Mouse (Mus musculus) embryonic facial prominence, embryonic 13.5 days (tissue): ENCODE data around the gene Sap25. TPM values are rescaled to one million over a fixed set of nuclear protein-coding genes. Genes with fewer than 3 reads are reported as not detected.

Experiments used
- ATAC-seq: fragments of 200-750 bp; cut with Nextera tagmentation; 2 replicates; pipeline ENCODE4 v1.8.0; 2017; ENCODE audit warnings: low read depth; ENCODE audit not compliant: insufficient number of reproducible peaks, insufficient read depth, low FRiP score, low TSS enrichment
- H3K27ac ChIP-seq: fragments of 300-500 bp; sonication (generic); 2 replicates; pipeline ENCODE4 v1.5.1; 2015; ENCODE audit warnings: moderate library complexity, mild to moderate bottlenecking, inconsistent platforms
- H3K27me3 ChIP-seq: fragments of 300-500 bp; sonication (generic); 2 replicates; pipeline ENCODE4 v1.6.1; 2015; ENCODE audit warnings: mild to moderate bottlenecking, inconsistent platforms
- H3K36me3 ChIP-seq: fragments of 300-500 bp; sonication (generic); 2 replicates; pipeline ENCODE4 v1.6.1; 2015; ENCODE audit warnings: mild to moderate bottlenecking, inconsistent platforms
- H3K4me1 ChIP-seq: fragments of 300-500 bp; sonication (generic); 2 replicates; pipeline ENCODE4 v1.6.1; 2015; ENCODE audit warnings: inconsistent platforms
- H3K4me2 ChIP-seq: fragments of 300-500 bp; sonication (generic); 2 replicates; pipeline ENCODE4 v1.6.1; 2015; ENCODE audit warnings: moderate library complexity, mild to moderate bottlenecking, inconsistent platforms
- H3K4me3 ChIP-seq: fragments of 300-500 bp; sonication (generic); 2 replicates; pipeline ENCODE4 v1.5.1; 2015; ENCODE audit warnings: mild to moderate bottlenecking, inconsistent platforms
- H3K9ac ChIP-seq: fragments of 300-500 bp; sonication (generic); 2 replicates; pipeline ENCODE4 v1.6.1; 2015; ENCODE audit warnings: mild to moderate bottlenecking, inconsistent platforms
- H3K9me3 ChIP-seq: fragments of 300-500 bp; sonication (generic); 2 replicates; pipeline ENCODE4 v1.6.1; 2016; ENCODE audit warnings: inconsistent platforms
- WGBS: fragments of 180-500 bp; shearing (Covaris S2); methylation state at CpG from one replicate; pipeline ENCODE4 v1.1.7; 2015; ENCODE audit warnings: mixed read lengths; 5-methylcytosine and 5-hydroxymethylcytosine counted together
- polyA plus RNA-seq: library from polyadenylated mRNA; unstranded; fragments of >200 nt; fragmentation: Nextera tagmentation; extraction: Ambion mirVana; gene quantifications from 2 replicates; pipeline ENCODE4 v1.2.1, GENCODE M21; 2015

Gene Sap25
- polyA plus RNA-seq, 1 experiment from 2014 or later, result 7.0 TPM

DNA sequence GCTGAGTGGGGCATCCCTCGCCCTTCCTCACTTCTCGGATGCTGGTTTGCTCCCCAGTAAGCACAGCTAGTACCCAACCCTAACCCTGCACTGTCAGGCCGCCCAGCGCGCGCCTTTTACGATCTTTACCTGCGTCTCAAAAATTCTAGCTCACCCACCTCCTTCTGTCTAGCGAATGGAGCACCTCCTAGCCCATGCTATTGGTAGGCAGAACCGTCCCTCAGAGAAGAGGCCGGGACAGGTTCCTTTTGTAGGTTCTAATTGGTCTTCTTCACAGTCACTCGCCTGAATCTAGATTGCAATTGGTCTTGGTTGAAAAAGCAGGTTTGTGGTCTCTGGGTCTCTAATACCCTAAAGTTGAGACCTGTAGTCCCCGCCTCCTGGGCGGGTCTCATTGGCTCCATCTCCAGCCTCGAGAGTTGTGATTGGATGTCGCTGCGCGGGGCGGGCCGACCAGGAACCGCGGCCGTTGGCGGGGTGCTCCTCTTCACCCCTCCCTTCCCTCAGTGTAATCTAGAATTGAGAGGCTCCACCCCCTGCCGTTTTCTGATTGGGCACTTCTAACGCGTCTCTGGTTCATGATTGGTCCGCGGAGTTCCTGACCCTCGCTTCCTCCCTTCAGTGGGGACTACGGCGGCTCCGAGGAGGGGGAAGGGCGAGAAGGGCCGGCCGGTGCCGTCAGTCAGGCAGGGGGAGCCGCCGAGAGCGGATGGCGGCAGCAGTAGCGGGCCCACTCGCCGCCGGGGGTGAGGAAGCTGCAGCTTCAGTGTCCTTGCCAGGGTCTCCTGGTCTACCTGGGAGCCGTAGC is 12.4 kb upstream of the Sap25 start, which contains the start of the genes Fbxo24, Lrch4 and Gm20605:
TSS of gene Fbxo24 (minus strand) at position 505 of the 808 bp plus-strand sequence.
TSS of gene Lrch4 (plus strand) at position 624 of the 808 bp plus-strand sequence.
TSS of gene Gm20605 (plus strand) at position 678 of the 808 bp plus-strand sequence.
- peaks cover 47% of the 10 kb centered on the region for H3K4me1 ChIP-seq
- WGBS, result under 1% methylated on average over 46 of the region's 46 CpGs

DNA sequence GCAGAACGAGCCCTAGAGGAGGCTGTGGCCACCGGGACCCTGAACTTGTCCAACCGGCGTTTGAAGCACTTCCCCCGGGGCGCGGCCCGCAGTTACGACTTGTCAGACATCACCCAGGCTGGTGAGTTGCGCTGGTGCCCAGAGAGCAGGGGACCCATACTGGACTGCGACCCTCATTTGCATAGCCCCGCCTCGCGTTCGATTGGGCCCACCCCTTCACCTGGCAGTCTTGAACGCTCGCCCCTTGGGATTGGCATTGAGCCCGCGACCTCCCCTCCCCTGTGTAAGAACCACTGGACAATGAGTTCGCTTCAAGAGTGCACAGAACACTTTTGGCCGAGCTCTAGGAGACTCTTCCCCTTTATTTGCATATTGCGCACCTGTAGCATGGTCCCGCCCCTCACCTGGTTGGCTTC is 11.8 kb upstream of the Sap25 start:
- Histone ChIP-seq H3K36me3 (peaks cover 16% of the 10 kb centered on the region), H3K27ac (peak overlapping the region; percentile 90), H3K27me3 (no peaks in the 10 kb centered on the region), H3K9ac (peak overlapping the region; percentile 90), H3K4me3 (peak overlapping the region; percentile 94), H3K4me2 (peak overlapping the region; percentile 89), H3K4me1 (peaks cover 50% of the 10 kb centered on the region), H3K9me3 (no peaks in the 10 kb centered on the region)
- no peak for ATAC-seq
- under 1% methylated on average over 23 of the region's 23 CpGs for WGBS

More for the DNA sequence above, 12.4 kb upstream of the Sap25 start, which contains the start of the genes Fbxo24, Lrch4 and Gm20605:
- Histone ChIP-seq H3K4me2 (peak within 1 kb of the TSS; percentile 89), H3K9ac (peak within 1 kb of the TSS; percentile 90), H3K9me3 (no peaks in the 10 kb centered on the region), H3K27ac (peak within 1 kb of the TSS; percentile 90), H3K27me3 (no peaks in the 10 kb centered on the region), H3K4me3 (peak within 1 kb of the TSS; percentile 94), H3K36me3 (peaks cover 10% of the 10 kb centered on the region)
- ATAC-seq, result peak; percentile 97

DNA sequence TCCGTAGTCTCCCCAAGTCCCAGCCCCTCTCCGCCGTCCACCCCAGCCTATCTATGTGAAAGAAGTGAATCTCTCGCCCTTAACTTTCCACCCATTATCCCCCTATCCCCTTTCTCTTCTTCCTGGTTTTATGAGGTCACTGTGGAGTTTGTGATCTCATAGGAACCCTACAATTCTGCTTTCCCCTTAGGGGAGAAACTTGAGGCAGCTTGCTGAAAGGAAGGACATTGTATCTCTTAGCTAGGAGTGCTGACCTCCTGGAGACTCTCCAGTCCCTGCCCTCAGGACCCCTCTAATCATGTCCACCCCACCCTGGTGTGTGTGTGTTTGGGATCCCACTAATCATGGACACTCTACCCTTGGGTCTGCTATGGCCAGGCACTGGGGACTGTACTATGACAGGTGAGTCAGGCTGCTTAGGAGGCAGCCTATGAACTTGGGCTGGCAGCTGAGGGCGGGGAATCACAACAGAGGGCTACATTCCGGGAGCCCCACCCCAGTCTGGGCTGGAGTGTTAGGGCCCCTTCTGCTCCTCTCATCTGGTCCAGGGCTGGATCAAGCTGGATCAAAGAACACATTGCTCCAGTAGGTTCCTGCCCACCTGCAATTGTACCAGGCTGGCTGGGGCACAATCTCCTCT is 11.1 kb upstream of the Sap25 start:
- Histone ChIP-seq H3K4me1 (peaks cover 50% of the 10 kb centered on the region), H3K36me3 (peaks cover 19% of the 10 kb centered on the region), H3K27ac (peak overlapping the region; percentile 90), H3K4me3 (peak overlapping the region; percentile 94), H3K27me3 (no peaks in the 10 kb centered on the region), H3K9ac (peak overlapping the region; percentile 90), H3K9me3 (no peaks in the 10 kb centered on the region), H3K4me2 (peak overlapping the region; percentile 89)
- WGBS, result 18% methylated on average over 6 of the region's 6 CpGs
- ATAC-seq, result no peak

DNA sequence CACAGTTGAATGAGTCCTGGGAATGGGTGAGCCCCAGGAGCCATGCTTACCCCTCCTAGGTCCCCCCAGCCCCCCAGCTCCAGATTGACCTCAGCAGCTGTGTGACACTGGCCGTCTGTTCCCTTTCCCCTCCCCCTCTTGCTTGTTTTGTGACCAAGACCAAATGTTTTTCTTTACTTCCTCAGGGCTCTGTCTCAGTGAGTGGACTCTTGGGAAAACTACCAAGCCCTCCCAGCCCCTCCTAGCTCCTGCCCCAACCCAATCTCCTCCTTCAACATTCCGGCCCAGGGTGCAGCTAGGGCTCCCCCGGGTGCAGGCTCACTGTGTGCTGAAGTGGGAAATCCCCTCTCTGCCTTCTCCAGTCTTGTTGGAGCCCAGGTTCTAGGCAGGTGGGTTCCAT is 10.5 kb upstream of the Sap25 start:
- Histone ChIP-seq H3K9ac (peak overlapping the region; percentile 90), H3K27ac (peak overlapping the region; percentile 90), H3K4me3 (peak overlapping the region; percentile 94), H3K36me3 (peaks cover 25% of the 10 kb centered on the region), H3K27me3 (no peaks in the 10 kb centered on the region), H3K9me3 (no peaks in the 10 kb centered on the region), H3K4me2 (peak overlapping the region; percentile 89), H3K4me1 (peaks cover 50% of the 10 kb centered on the region)
- no peak for ATAC-seq
- WGBS, result 28% methylated on average over 3 of the region's 3 CpGs

DNA sequence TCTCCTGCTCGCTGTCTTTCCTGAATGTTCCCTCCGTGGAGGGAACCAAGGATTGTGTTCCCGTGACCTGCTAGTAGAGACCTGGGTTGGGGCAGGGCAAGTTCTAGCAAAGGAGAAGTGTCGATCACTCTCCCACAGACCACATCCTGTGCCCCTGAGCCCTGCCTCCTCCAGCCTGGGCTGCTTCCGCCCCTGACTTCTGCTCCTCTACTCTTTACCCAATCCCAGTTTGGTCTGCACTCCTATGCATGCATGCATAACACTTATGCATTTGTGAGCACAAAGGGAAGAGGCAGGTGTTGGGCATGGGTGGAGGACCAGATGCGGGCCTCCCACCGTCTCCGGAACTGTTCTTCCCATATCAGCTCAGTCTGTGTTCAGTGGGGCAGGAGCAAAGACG is 10.0 kb upstream of the Sap25 start:
- peak overlapping the region; percentile 90 for H3K9ac ChIP-seq
- peak overlapping the region; percentile 94 for H3K4me3 ChIP-seq
- H3K27ac ChIP-seq, result peak overlapping the region; percentile 90
- 64% methylated on average over 9 of the region's 9 CpGs for WGBS
- H3K27me3 ChIP-seq, result no peaks in the 10 kb centered on the region
- peak overlapping the region; percentile 89 for H3K4me2 ChIP-seq
- H3K9me3 ChIP-seq, result no peaks in the 10 kb centered on the region
- H3K36me3 ChIP-seq, result peaks cover 30% of the 10 kb centered on the region
- peaks cover 50% of the 10 kb centered on the region for H3K4me1 ChIP-seq
- no peak for ATAC-seq

DNA sequence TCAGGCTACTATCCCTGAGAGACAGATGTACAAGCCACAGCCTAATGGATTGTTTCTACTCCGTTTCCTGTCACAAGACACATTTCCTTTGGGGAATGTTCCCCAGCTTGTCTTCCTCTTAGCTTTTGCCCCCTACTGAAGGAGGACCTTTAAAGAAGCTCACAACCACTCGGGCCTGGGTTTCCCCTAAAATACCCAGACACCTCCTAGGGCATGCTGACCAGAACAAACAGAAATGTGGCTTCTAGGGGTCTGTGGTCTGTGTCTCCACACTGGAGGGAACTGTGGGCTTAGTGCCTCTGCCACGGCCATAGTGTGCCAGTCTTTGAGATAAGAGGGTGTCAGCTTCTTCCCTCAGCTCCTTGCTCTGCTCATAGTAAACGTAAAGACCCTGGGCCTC is 9.5 kb upstream of the Sap25 start:
- H3K4me1 ChIP-seq, result peaks cover 50% of the 10 kb centered on the region
- WGBS, result 64% methylated on average over 4 of the region's 4 CpGs
- H3K27ac ChIP-seq, result peak overlapping the region; percentile 90
- H3K27me3 ChIP-seq, result no peaks in the 10 kb centered on the region
- no peak for ATAC-seq
- H3K9ac ChIP-seq, result peak overlapping the region; percentile 90
- no peaks in the 10 kb centered on the region for H3K9me3 ChIP-seq
- peaks cover 35% of the 10 kb centered on the region for H3K36me3 ChIP-seq
- peak overlapping the region; percentile 89 for H3K4me2 ChIP-seq
- H3K4me3 ChIP-seq, result peak overlapping the region; percentile 94

DNA sequence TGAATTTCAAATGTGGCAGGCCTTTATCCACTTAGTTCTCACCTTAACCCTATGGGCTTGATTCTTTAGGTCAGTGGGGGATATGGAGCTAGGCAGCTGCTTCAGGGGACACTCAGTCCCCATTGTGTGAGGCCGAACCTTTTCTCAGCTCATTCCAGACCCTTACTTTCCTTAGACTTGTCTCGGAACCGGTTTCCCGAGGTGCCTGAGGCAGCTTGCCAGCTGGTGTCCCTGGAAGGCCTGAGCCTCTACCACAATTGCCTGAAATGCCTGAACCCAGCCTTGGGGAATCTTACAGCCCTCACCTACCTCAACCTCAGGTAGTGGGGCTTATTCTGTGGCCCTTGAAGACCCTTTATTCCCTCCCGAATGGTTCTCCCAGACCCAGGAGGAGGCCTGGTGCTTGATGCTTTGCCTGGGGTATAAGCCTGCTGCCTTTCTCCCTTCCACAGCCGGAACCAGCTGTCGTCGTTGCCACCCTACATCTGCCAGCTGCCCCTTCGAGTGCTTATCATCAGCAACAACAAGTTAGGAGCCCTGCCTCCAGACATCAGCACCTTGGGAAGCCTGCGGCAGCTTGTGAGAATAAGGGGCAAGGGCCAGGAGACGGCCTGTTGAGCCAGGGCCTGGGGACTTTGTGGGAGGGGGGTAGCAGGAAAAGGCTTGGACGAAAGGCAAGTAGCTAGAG is 7.6 kb upstream of the Sap25 start:
- WGBS, result 69% methylated on average over 12 of the region's 12 CpGs

DNA sequence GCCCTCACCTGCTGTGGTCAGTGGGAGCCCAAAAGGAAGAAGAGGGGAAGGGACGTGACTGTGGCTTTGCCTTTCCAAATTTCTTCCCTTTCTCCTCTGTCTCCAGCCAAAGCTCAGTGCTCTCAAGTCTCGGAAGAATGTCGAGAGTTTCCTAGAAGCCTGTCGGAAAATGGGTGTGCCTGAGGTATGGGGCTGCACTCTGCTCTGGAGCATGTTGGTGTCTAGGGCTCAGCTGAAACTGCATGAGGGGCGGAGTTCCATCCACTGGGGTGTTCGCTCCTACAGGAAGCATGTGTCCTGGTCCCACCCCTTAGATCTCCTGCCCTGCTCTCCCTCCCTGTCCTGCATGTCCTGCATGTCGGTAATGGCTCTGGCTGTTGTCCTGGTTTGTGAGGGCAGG is 1.7 kb upstream of the Sap25 start:
- peaks cover 12% of the 10 kb centered on the region for H3K4me1 ChIP-seq
- 76% methylated on average over 7 of the region's 7 CpGs for WGBS
- H3K27me3 ChIP-seq, result peaks cover 14% of the 10 kb centered on the region

More for the DNA sequence above, 7.6 kb upstream of the Sap25 start:
- Histone ChIP-seq H3K4me1 (peaks cover 39% of the 10 kb centered on the region), H3K4me2 (no peak overlapping the region), H3K27me3 (no peaks in the 10 kb centered on the region), H3K9me3 (no peaks in the 10 kb centered on the region), H3K36me3 (peaks cover 54% of the 10 kb centered on the region), H3K4me3 (no peak overlapping the region), H3K27ac (no peak overlapping the region; the same call in 1 of the 2 replicates), H3K9ac (0 out of 2 replicates have a peak overlapping the region, but pooled peaks have one; percentile 27)
- no peak for ATAC-seq

DNA sequence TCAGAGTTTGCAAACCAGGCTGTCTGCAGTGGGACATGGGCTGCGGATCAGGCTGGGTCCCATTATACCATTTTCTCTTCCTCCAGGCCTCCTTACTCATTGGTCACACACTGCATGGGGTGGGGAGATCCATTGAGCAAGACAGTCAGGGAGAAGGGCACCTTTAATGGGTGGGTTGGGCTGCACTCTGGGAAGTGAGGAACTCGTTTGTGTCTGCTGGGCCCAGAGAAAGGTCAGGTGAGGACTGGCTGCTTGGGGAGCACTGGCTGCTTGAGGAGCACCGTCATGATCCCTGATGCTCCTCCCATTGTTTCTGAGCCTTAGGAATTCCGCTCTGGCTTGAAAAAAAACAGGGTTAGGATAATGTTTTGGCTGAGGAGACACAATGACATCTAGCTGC is 1.8 kb downstream of the Sap25 start:
- Histone ChIP-seq H3K36me3 (peaks cover 50% of the 10 kb centered on the region), H3K9me3 (no peaks in the 10 kb centered on the region), H3K4me1 (peaks cover 34% of the 10 kb centered on the region), H3K27ac (no peak overlapping the region), H3K9ac (no peak overlapping the region), H3K4me3 (no peak overlapping the region), H3K4me2 (no peak overlapping the region), H3K27me3 (peaks cover 34% of the 10 kb centered on the region)
- no peak for ATAC-seq
- 52% methylated on average over 4 of the region's 4 CpGs for WGBS

More for the DNA sequence above, 1.7 kb upstream of the Sap25 start:
- H3K9me3 ChIP-seq, result no peaks in the 10 kb centered on the region
- ATAC-seq, result no peak
- H3K9ac ChIP-seq, result no peak overlapping the region
- no peak overlapping the region for H3K27ac ChIP-seq
- peaks cover 81% of the 10 kb centered on the region for H3K36me3 ChIP-seq
- H3K4me2 ChIP-seq, result no peak overlapping the region
- H3K4me3 ChIP-seq, result no peak overlapping the region

DNA sequence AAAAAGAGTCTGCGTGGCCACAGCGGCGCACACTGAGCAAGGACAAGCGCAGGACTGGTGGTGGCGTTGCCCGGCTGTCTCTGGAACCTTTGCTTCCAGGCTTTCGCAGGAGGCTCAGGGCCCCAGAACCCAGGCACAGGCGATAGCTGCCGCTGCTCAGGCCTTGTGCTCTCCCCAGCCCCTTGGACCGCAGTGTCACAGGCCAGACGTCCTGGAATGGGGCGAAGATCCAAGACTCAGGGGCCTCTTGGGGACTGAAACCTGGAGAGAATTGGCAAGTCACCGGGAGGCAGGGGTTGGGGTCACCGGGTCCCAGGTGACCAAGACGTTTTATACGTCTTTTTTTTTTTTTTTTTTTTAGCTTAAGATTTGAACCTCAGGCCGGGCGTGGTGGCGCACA is 3.4 kb downstream of the Sap25 start:
- no peak overlapping the region for H3K4me2 ChIP-seq
- H3K27ac ChIP-seq, result no peak overlapping the region
- ATAC-seq, result no peak
- no peak overlapping the region for H3K4me3 ChIP-seq
- H3K27me3 ChIP-seq, result peaks cover 34% of the 10 kb centered on the region
- H3K9ac ChIP-seq, result peak overlapping the region; percentile 27; the same call in 1 of the 2 replicates
- WGBS, result 34% methylated on average over 19 of the region's 19 CpGs
- peaks cover 48% of the 10 kb centered on the region for H3K4me1 ChIP-seq
- no peaks in the 10 kb centered on the region for H3K9me3 ChIP-seq
- H3K36me3 ChIP-seq, result peaks cover 35% of the 10 kb centered on the region

DNA sequence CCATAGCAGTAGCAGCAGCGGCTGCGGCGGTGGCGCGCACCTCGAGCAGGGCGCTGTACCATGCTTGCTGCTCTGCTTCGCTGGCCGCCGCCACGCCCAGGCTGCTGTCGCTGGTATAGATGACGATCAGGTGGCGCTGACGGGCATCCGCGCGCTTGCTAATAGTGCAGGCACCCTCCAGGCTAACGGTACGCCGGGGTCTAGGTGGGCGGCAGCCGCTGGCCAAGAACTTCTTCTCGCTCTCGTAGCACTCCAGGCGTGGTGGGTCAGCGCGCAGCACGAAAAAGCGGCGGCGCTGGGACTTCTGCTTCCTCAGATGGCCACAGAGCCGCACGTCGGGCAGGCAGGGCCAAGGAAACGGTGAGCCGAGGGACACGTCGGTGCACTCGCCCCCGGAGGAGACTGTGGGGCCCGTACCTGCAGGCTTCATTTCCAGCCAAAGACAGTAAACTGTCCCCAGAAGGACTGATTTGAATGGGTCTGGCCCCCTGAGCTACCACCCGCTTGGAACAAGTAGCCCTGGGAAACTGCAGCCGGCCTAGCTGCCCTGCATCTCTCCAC is 4.0 kb downstream of the Sap25 start:
- Histone ChIP-seq H3K27me3 (peaks cover 34% of the 10 kb centered on the region), H3K4me1 (peaks cover 54% of the 10 kb centered on the region), H3K36me3 (peaks cover 28% of the 10 kb centered on the region), H3K9me3 (no peaks in the 10 kb centered on the region), H3K9ac (peak overlapping the region; percentile 55), H3K4me3 (peak overlapping the region; percentile 36), H3K27ac (no peak overlapping the region), H3K4me2 (peak overlapping the region; percentile 53)
- WGBS, result 2% methylated on average over 44 of the region's 44 CpGs
- ATAC-seq, result no peak
